Mouse (Mus musculus): ENCODE measurements at regions not wholly inside any gene's neighbourhood (a gene's known extent, or its start where the extent isn't known, plus 50 kb on each side); places are given as distances from the start of the nearest gene placed in this dataset.
"Not testable (repeated sequence)": the region's sequence is repeated elsewhere in the genome, so short reads cannot be mapped to it uniquely, and the experiment has no call there.

DNA sequence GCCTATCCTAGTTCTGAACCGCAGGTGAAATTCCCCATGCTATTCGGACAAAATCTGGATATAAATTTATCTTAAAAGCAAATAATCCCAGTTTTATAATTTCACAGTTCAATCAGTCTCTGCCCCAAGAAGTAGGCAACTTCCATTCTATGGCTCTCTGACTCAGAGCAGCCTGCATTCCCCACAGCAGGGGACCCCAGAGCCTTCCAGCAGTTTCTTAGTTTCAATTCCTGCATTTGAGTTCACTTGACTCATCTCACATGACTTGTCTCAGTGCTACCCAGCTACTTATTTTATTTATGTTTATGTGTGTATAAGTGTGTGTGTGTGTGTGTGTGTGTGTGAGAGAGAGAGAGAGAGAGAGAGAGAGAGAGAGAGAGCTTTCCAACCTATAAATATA is 650.0 kb downstream of the Nebl start:
- no peak overlapping the region for H3K4me3 ChIP-seq
- H3K27me3 ChIP-seq (ENCODE audit: control insufficient read depth, insufficient read depth, insufficient read length): no peaks in the 10 kb centered on the region
- no peak for TF ChIP-seq REST (IDR thresholded peaks at IDR 0.05; ENCODE audit: insufficient read depth, insufficient read length)
- no peak for TF ChIP-seq USF1 (IDR thresholded peaks at IDR 0.05; ENCODE audit: low read depth)
- no peak for TF ChIP-seq SRF (IDR thresholded peaks at IDR 0.05; ENCODE audit: control insufficient read depth, insufficient read length, low read depth)
- TF ChIP-seq MYOG (IDR thresholded peaks at IDR 0.05; ENCODE audit: control insufficient read depth in 1 of 3, insufficient read depth in 1 of 3, insufficient read length in 2 of 3, low read depth in 2 of 3): no peak
- TF ChIP-seq E2F4 (IDR thresholded peaks at IDR 0.05; ENCODE audit: insufficient read depth): no peak
- TF ChIP-seq TCF12 (IDR thresholded peaks at IDR 0.05; ENCODE audit: insufficient read depth, poor library complexity, severe bottlenecking): no peak
- no peak for TF ChIP-seq TCF3 (IDR thresholded peaks at IDR 0.05; ENCODE audit: insufficient read length, low read depth)
- no peak for TF ChIP-seq MAX (IDR thresholded peaks at IDR 0.05; ENCODE audit: low read depth)
- TF ChIP-seq POLR2A (IDR thresholded peaks at IDR 0.05; ENCODE audit: insufficient read length, low read depth): no peak
- no peak for TF ChIP-seq POLR2AphosphoS2 (IDR thresholded peaks at IDR 0.05; ENCODE audit: insufficient read length, low read depth)
- TF ChIP-seq CEBPB (IDR thresholded peaks at IDR 0.05; ENCODE audit: insufficient read depth, poor library complexity, severe bottlenecking): no peak
- no peak for TF ChIP-seq MYOD1 (IDR thresholded peaks at IDR 0.05; ENCODE audit: control insufficient read depth in 1 of 3, insufficient read length in 2 of 3, low read depth in 2 of 3)
- H3K36me3 ChIP-seq (ENCODE audit: control insufficient read depth, insufficient read depth): no peaks in the 10 kb centered on the region
- H3K4me2 ChIP-seq (ENCODE audit: low read depth): no peak overlapping the region
- no peaks in the 10 kb centered on the region for H3K79me2 ChIP-seq (ENCODE audit: control insufficient read depth, insufficient read depth)
- no peak overlapping the region for H3ac ChIP-seq (ENCODE audit: control insufficient read depth, insufficient read length)

DNA sequence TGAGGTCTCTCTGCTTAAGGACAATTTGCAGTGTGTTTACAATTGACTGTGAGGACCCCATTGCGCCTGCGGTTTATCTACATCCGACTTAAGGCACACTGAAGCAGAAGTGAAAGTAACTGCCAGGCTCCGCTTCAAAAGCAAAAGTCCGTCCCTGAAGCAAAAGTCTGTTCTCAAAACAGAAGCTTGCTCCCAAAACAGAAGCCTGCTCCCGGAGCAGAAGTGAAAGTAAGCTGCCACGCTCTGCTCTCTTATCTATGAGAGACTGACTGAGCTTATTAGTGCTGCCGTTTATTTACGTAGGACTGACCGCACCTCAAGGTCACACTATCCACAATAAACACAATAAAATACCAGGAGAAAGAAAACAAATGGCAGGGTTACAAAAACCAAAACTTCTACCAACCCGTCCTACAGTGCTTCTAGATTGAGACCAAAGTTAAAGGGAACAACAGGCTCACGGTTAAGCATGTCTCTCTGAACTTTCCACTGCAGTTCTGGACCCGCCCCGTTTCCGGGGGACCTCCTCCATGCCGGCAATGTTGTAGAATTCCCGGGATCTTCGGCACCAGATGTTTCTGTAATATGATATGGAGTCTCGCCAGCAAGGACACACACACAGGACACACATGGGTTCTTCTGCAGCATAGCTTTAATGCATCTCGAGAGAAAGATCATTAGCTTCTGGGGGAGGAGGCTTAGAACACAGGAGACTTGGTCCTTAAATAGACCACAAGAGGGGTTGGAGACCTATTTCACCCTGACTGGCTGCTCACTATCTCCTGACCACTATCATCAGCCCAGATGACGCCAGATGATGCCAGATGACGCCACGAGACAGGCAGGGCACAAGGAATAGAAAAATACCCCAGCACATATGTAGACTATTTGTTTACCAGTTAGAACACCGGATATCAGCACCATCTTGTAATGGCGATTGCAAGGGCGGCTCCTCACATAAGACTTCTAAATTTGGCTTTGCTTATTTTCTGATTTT is 665.8 kb downstream of the Nebl start:
- H3K4me3 ChIP-seq; H3K27me3 ChIP-seq (ENCODE audit: control insufficient read depth, insufficient read depth, insufficient read length); H3K36me3 ChIP-seq (ENCODE audit: control insufficient read depth, insufficient read depth); H3ac ChIP-seq (ENCODE audit: control insufficient read depth, insufficient read length); H3K79me2 ChIP-seq (ENCODE audit: control insufficient read depth, insufficient read depth): not testable (repeated sequence)
- peak overlapping the region; percentile 30 for H3K4me2 ChIP-seq (ENCODE audit: low read depth)

All from myocyte (in vitro differentiated cells).